Mouse (Mus musculus): ENCODE data around the gene Adgrv1. TPM values are rescaled to one million over a fixed set of nuclear protein-coding genes. Genes with fewer than 3 reads are reported as not detected.

The Adgrv1 gene
- polyA plus RNA-seq, 1 experiment from 2014 or later: 0.86 TPM

- H3K27me3 ChIP-seq (ENCODE audit: control insufficient read depth, insufficient read depth, low read length): no peaks in the 10 kb centered on the region
- no peaks in the 10 kb centered on the region; a peak in 1 of 4 replicates for H3K4me1 ChIP-seq (ENCODE audit: control insufficient read depth in 2 of 2, insufficient read depth in 2 of 2, low read length in 2 of 2)
- 85% methylated on average over 6 of the region's 6 CpGs for WGBS
- H3K4me3 ChIP-seq (ENCODE audit: control insufficient read depth in 1 of 2, insufficient read depth in 1 of 2, low read depth in 1 of 2, low read length in 2 of 2): no peak overlapping the region
- H3K4me2 ChIP-seq (ENCODE audit: low read length): no peak overlapping the region
- no peaks in the 10 kb centered on the region for H3K9me3 ChIP-seq (ENCODE audit: control insufficient read depth, low read length)
- ATAC-seq (ENCODE audit: insufficient number of reproducible peaks, insufficient read depth, low FRiP score, low read depth): no peak
- H3K9ac ChIP-seq (ENCODE audit: low read length): no peak overlapping the region
- no peak overlapping the region for H3K27ac ChIP-seq (replicated peaks in 1 of 2; ENCODE audit: control insufficient read depth in 1 of 2, insufficient read depth in 1 of 2, low read depth in 2 of 2, low read length in 2 of 2)
- no peaks in the 10 kb centered on the region for H3K36me3 ChIP-seq (ENCODE audit: control insufficient read depth, insufficient read depth, low read length)
Observed at GRCm38 (mm10) chr13:81167450-81167849, 465.5 kb downstream of the Adgrv1 start.

GRCm38 (mm10) chr13:81159808-81160207, 473.1 kb downstream of the Adgrv1 start:
- Histone ChIP-seq H3K4me1 (ENCODE audit: control insufficient read depth in 2 of 2, insufficient read depth in 2 of 2, low read length in 2 of 2) (no peaks in the 10 kb centered on the region), H3K27me3 (ENCODE audit: control insufficient read depth, insufficient read depth, low read length) (no peaks in the 10 kb centered on the region), H3K27ac (replicated peaks in 1 of 2; ENCODE audit: control insufficient read depth in 1 of 2, insufficient read depth in 1 of 2, low read depth in 2 of 2, low read length in 2 of 2) (no peak overlapping the region), H3K36me3 (ENCODE audit: control insufficient read depth, insufficient read depth, low read length) (no peaks in the 10 kb centered on the region), H3K9me3 (ENCODE audit: control insufficient read depth, low read length) (no peaks in the 10 kb centered on the region), H3K4me2 (ENCODE audit: low read length) (no peak overlapping the region), H3K4me3 (ENCODE audit: control insufficient read depth in 1 of 2, insufficient read depth in 1 of 2, low read depth in 1 of 2, low read length in 2 of 2) (no peak overlapping the region), H3K9ac (ENCODE audit: low read length) (no peak overlapping the region)
- 53% methylated on average over 2 of the region's 2 CpGs for WGBS
- ATAC-seq (ENCODE audit: insufficient number of reproducible peaks, insufficient read depth, low FRiP score, low read depth): no peak

GRCm38 (mm10) chr13:81155322-81155721, 477.6 kb downstream of the Adgrv1 start:
- Histone ChIP-seq H3K27me3 (ENCODE audit: control insufficient read depth, insufficient read depth, low read length) (no peaks in the 10 kb centered on the region), H3K4me3 (ENCODE audit: control insufficient read depth in 1 of 2, insufficient read depth in 1 of 2, low read depth in 1 of 2, low read length in 2 of 2) (no peak overlapping the region), H3K4me2 (ENCODE audit: low read length) (no peak overlapping the region), H3K36me3 (ENCODE audit: control insufficient read depth, insufficient read depth, low read length) (no peaks in the 10 kb centered on the region), H3K4me1 (ENCODE audit: control insufficient read depth in 2 of 2, insufficient read depth in 2 of 2, low read length in 2 of 2) (no peaks in the 10 kb centered on the region), H3K9ac (ENCODE audit: low read length) (no peak overlapping the region), H3K9me3 (ENCODE audit: control insufficient read depth, low read length) (no peaks in the 10 kb centered on the region), H3K27ac (replicated peaks in 1 of 2; ENCODE audit: control insufficient read depth in 1 of 2, insufficient read depth in 1 of 2, low read depth in 2 of 2, low read length in 2 of 2) (no peak overlapping the region)
- no peak for ATAC-seq (ENCODE audit: insufficient number of reproducible peaks, insufficient read depth, low FRiP score, low read depth)

- Histone ChIP-seq H3K9me3 (ENCODE audit: control insufficient read depth, low read length) (no peaks in the 10 kb centered on the region), H3K4me1 (ENCODE audit: control insufficient read depth in 2 of 2, insufficient read depth in 2 of 2, low read length in 2 of 2) (no peaks in the 10 kb centered on the region), H3K4me3 (ENCODE audit: control insufficient read depth in 1 of 2, insufficient read depth in 1 of 2, low read depth in 1 of 2, low read length in 2 of 2) (no peak overlapping the region), H3K4me2 (ENCODE audit: low read length) (no peak overlapping the region), H3K27ac (replicated peaks in 1 of 2; ENCODE audit: control insufficient read depth in 1 of 2, insufficient read depth in 1 of 2, low read depth in 2 of 2, low read length in 2 of 2) (no peak overlapping the region), H3K36me3 (ENCODE audit: control insufficient read depth, insufficient read depth, low read length) (no peaks in the 10 kb centered on the region), H3K9ac (ENCODE audit: low read length) (no peak overlapping the region), H3K27me3 (ENCODE audit: control insufficient read depth, insufficient read depth, low read length) (no peaks in the 10 kb centered on the region)
- ATAC-seq (ENCODE audit: insufficient number of reproducible peaks, insufficient read depth, low FRiP score, low read depth): no peak
- 63% methylated on average over 1 of the region's 1 CpGs for WGBS
Observed at GRCm38 (mm10) chr13:81144434-81144833, 488.5 kb downstream of the Adgrv1 start.

- H3K4me1 ChIP-seq (ENCODE audit: control insufficient read depth in 2 of 2, insufficient read depth in 2 of 2, low read length in 2 of 2): no peaks in the 10 kb centered on the region
- H3K9ac ChIP-seq (ENCODE audit: low read length): no peak overlapping the region
- no peak overlapping the region for H3K4me3 ChIP-seq (ENCODE audit: control insufficient read depth in 1 of 2, insufficient read depth in 1 of 2, low read depth in 1 of 2, low read length in 2 of 2)
- no peaks in the 10 kb centered on the region for H3K27me3 ChIP-seq (ENCODE audit: control insufficient read depth, insufficient read depth, low read length)
- H3K9me3 ChIP-seq (ENCODE audit: control insufficient read depth, low read length): no peaks in the 10 kb centered on the region
- H3K36me3 ChIP-seq (ENCODE audit: control insufficient read depth, insufficient read depth, low read length): no peaks in the 10 kb centered on the region
- H3K4me2 ChIP-seq (ENCODE audit: low read length): no peak overlapping the region
- no peak overlapping the region for H3K27ac ChIP-seq (replicated peaks in 1 of 2; ENCODE audit: control insufficient read depth in 1 of 2, insufficient read depth in 1 of 2, low read depth in 2 of 2, low read length in 2 of 2)
- ATAC-seq (ENCODE audit: insufficient number of reproducible peaks, insufficient read depth, low FRiP score, low read depth): no peak
- 78% methylated on average over 6 of the region's 6 CpGs for WGBS
Observed at GRCm38 (mm10) chr13:81142268-81142884, 490.6 kb downstream of the Adgrv1 start.

- Histone ChIP-seq H3K9ac (ENCODE audit: low read length) (no peak overlapping the region), H3K27ac (replicated peaks in 1 of 2; ENCODE audit: control insufficient read depth in 1 of 2, insufficient read depth in 1 of 2, low read depth in 2 of 2, low read length in 2 of 2) (peak overlapping the region in 1 of 2 experiments; percentile 42; a peak in 2 of 4 replicates)
Observed at GRCm38 (mm10) chr13:81136652-81137422, 496.1 kb downstream of the Adgrv1 start.

GRCm38 (mm10) chr13:81135953-81136352, 497.0 kb downstream of the Adgrv1 start:
- no peak overlapping the region for H3K4me3 ChIP-seq (ENCODE audit: control insufficient read depth in 1 of 2, insufficient read depth in 1 of 2, low read depth in 1 of 2, low read length in 2 of 2)
- H3K4me2 ChIP-seq (ENCODE audit: low read length): no peak overlapping the region
- H3K27ac ChIP-seq (replicated peaks in 1 of 2; ENCODE audit: control insufficient read depth in 1 of 2, insufficient read depth in 1 of 2, low read depth in 2 of 2, low read length in 2 of 2): 0 out of 4 replicates have a peak overlapping the region, but pooled peaks of 1 of the 2 experiments have one; percentile 15
- no peak overlapping the region for H3K9ac ChIP-seq (ENCODE audit: low read length)
- H3K27me3 ChIP-seq (ENCODE audit: control insufficient read depth, insufficient read depth, low read length): no peaks in the 10 kb centered on the region
- H3K36me3 ChIP-seq (ENCODE audit: control insufficient read depth, insufficient read depth, low read length): no peaks in the 10 kb centered on the region
- 82% methylated on average over 10 of the region's 10 CpGs for WGBS
- ATAC-seq (ENCODE audit: insufficient number of reproducible peaks, insufficient read depth, low FRiP score, low read depth): no peak
- peaks cover 23 to 49% of the 10 kb centered on the region in 2 experiments for H3K4me1 ChIP-seq (ENCODE audit: control insufficient read depth in 2 of 2, insufficient read depth in 2 of 2, low read length in 2 of 2)
- no peaks in the 10 kb centered on the region for H3K9me3 ChIP-seq (ENCODE audit: control insufficient read depth, low read length)

More at GRCm38 (mm10) chr13:81136652-81137422, 496.1 kb downstream of the Adgrv1 start:
- WGBS: 35% methylated on average over 11 of the region's 11 CpGs
- Histone ChIP-seq H3K4me3 (ENCODE audit: control insufficient read depth in 1 of 2, insufficient read depth in 1 of 2, low read depth in 1 of 2, low read length in 2 of 2) (no peak overlapping the region), H3K4me2 (ENCODE audit: low read length) (no peak overlapping the region), H3K9me3 (ENCODE audit: control insufficient read depth, low read length) (no peaks in the 10 kb centered on the region), H3K4me1 (ENCODE audit: control insufficient read depth in 2 of 2, insufficient read depth in 2 of 2, low read length in 2 of 2) (peaks cover 14 to 40% of the 10 kb centered on the region in 2 experiments), H3K27me3 (ENCODE audit: control insufficient read depth, insufficient read depth, low read length) (no peaks in the 10 kb centered on the region), H3K36me3 (ENCODE audit: control insufficient read depth, insufficient read depth, low read length) (no peaks in the 10 kb centered on the region)
- ATAC-seq (ENCODE audit: insufficient number of reproducible peaks, insufficient read depth, low FRiP score, low read depth): peak; percentile 28; the same call in 1 of the 2 replicates

All from heart, embryonic 14.5 days (tissue).